Mouse (Mus musculus) limb, embryonic 14.5 days (tissue): ENCODE measurements around the gene Prmt7. TPM values are rescaled to one million over a fixed set of nuclear protein-coding genes. Genes with fewer than 3 reads are reported as not detected.
A peak's percentile ranks its signal among the peaks of the same experiment; 100 is the strongest.

Experiments
- ATAC-seq: fragments of 200-750 bp; cut with Nextera tagmentation; 2 replicates; pipeline ENCODE4 v1.8.0; 2017; ENCODE audit warnings: low read depth, moderate number of reproducible peaks, moderate TSS enrichment; ENCODE audit not compliant: low FRiP score
- DNase-seq: peaks from one replicate; pipeline ENCODE4 v3.0.0-alpha.2; 2015; ENCODE audit warnings: low spot score
- H3K27ac ChIP-seq: fragments of 300-500 bp; sonication (generic); replicated peaks from 2 replicates; pipeline ENCODE4 v1.5.1; 2014; ENCODE audit warnings: low read depth, mild to moderate bottlenecking, low read length, moderate library complexity, mixed read lengths
- H3K27me3 ChIP-seq: fragments of 300-500 bp; sonication (generic); 2 replicates; pipeline ENCODE4 v1.6.1; 2014; ENCODE audit warnings: low read length, mixed read lengths; ENCODE audit not compliant: control insufficient read depth, insufficient read depth
- H3K36me3 ChIP-seq: fragments of 300-500 bp; sonication (generic); 2 replicates; pipeline ENCODE4 v1.6.1; 2014; ENCODE audit warnings: mild to moderate bottlenecking, low read length, moderate library complexity, mixed read lengths; ENCODE audit not compliant: control insufficient read depth, insufficient read depth
- H3K4me1 ChIP-seq: fragments of 300-500 bp; sonication (generic); 2 replicates; pipeline ENCODE4 v1.6.1; 2014; ENCODE audit warnings: antibody characterized with exemption, low read length, mixed read lengths; ENCODE audit not compliant: control insufficient read depth, insufficient read depth
- H3K4me2 ChIP-seq: fragments of 300-500 bp; sonication (generic); replicated peaks from 2 replicates; pipeline ENCODE4 v1.6.1; 2014; ENCODE audit warnings: low read depth, mild to moderate bottlenecking, low read length, moderate library complexity; ENCODE audit not compliant: severe bottlenecking
- H3K4me3 ChIP-seq: fragments of 300-500 bp; sonication (generic); replicated peaks from 2 replicates; pipeline ENCODE4 v1.5.1; 2014; ENCODE audit warnings: low read length
- H3K9ac ChIP-seq: fragments of 300-500 bp; sonication (generic); 2 replicates; pipeline ENCODE4 v1.6.1; 2014; ENCODE audit warnings: mild to moderate bottlenecking, low read depth, low read length, moderate library complexity; ENCODE audit not compliant: severe bottlenecking
- H3K9me3 ChIP-seq: fragments of 300-500 bp; sonication (generic); 2 replicates; pipeline ENCODE4 v1.6.1; 2016; ENCODE audit warnings: low read length; ENCODE audit not compliant: control insufficient read depth
- POLR2A ChIP-seq: fragments of 200-500 bp; IDR thresholded peaks from 2 replicates; pipeline ENCODE4 v1.8.0; 2012; ENCODE audit warnings: inconsistent platforms, mild to moderate bottlenecking, moderate library complexity, borderline replicate concordance; ENCODE audit not compliant: insufficient read depth, insufficient read length; ENCODE audit errors: extremely low read depth
- WGBS: fragments of 180-500 bp; shearing (Covaris S2); extraction: QIAGEN DNeasy Blood & Tissue Kit; methylation state at CpG from one replicate; pipeline ENCODE4 v1.1.7; 2014; 5-methylcytosine and 5-hydroxymethylcytosine counted together
- polyA plus RNA-seq, 2 experiments: library from polyadenylated mRNA; depleted of rRNA in 1 of 2; stranded (reverse) in 1 of 2; unstranded in 1 of 2; fragments of >200 nt; fragmentation: Nextera tagmentation in 1 of 2; extraction: Ambion mirVana in 1 of 2; gene quantifications; 2 replicates each; pipeline versions ENCODE4 v1.2.1 to v1.2.3; 2012 to 2014

The Prmt7 gene
- polyA plus RNA-seq, 2 experiments, result 35.5 to 46.6 TPM

DNA sequence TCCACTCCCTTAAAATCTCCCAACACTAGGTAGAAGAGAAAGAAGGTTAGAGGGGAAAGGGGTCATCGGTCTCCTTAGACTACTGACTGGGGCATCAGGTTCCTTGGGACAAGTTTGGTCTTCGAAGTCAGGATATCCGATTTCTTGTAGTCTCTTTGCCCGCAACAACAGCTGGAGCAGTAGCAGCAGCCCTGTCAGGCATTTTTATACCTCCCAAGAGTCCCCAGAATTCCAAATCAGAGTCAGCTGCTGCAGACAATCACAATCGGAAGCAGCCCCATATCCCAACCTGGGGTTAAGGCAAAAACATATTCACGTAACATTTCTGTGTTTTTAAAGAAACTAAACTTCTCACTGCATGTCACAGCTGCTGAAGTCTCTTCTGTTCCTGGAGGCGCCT, 20.8 kb downstream of the Prmt7 start:
- peak; percentile 68 for ATAC-seq
- H3K4me3 ChIP-seq, result no peak overlapping the region

DNA sequence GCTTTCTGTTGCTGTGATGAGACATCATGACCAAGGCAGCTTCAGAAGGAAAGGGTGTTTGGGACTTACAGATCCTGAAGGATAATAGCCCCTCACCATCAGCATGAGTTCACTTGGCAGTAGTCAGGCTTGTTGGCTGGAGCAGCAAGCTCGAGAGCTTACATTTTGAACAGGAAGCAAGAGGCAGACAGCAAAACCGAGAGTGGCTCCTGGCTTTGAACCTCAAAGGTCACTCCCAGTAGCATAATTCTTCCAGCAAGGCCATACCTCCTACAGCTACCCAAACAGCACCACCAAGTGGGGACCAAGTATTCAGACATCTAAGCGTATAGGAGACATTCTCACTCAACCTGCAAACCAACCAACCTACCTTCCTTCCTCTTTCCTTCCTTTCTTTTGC, 22.0 kb downstream of the Prmt7 start:
- peaks cover 79% of the 10 kb centered on the region for H3K36me3 ChIP-seq
- no peak for DNase-seq
- no peak for ATAC-seq
- TF ChIP-seq POLR2A, result no peak
- no peaks in the 10 kb centered on the region for H3K4me1 ChIP-seq
- WGBS, result 77% methylated on average over 3 of the region's 3 CpGs
- H3K4me2 ChIP-seq, result no peak overlapping the region
- no peak overlapping the region for H3K9ac ChIP-seq
- H3K9me3 ChIP-seq, result no peaks in the 10 kb centered on the region
- no peak overlapping the region for H3K27ac ChIP-seq
- H3K27me3 ChIP-seq, result no peaks in the 10 kb centered on the region
- H3K4me3 ChIP-seq, result no peak overlapping the region

More for the DNA sequence above, 20.8 kb downstream of the Prmt7 start:
- 60% methylated on average over 7 of the region's 7 CpGs for WGBS
- Histone ChIP-seq H3K4me1 (no peaks in the 10 kb centered on the region), H3K9me3 (no peaks in the 10 kb centered on the region), H3K27me3 (no peaks in the 10 kb centered on the region), H3K4me2 (no peak overlapping the region), H3K27ac (0 out of 2 replicates have a peak overlapping the region, but pooled peaks have one; percentile 26), H3K9ac (no peak overlapping the region), H3K36me3 (peaks cover 78% of the 10 kb centered on the region)
- DNase-seq, result peak; percentile 31
- TF ChIP-seq POLR2A, result no peak

DNA sequence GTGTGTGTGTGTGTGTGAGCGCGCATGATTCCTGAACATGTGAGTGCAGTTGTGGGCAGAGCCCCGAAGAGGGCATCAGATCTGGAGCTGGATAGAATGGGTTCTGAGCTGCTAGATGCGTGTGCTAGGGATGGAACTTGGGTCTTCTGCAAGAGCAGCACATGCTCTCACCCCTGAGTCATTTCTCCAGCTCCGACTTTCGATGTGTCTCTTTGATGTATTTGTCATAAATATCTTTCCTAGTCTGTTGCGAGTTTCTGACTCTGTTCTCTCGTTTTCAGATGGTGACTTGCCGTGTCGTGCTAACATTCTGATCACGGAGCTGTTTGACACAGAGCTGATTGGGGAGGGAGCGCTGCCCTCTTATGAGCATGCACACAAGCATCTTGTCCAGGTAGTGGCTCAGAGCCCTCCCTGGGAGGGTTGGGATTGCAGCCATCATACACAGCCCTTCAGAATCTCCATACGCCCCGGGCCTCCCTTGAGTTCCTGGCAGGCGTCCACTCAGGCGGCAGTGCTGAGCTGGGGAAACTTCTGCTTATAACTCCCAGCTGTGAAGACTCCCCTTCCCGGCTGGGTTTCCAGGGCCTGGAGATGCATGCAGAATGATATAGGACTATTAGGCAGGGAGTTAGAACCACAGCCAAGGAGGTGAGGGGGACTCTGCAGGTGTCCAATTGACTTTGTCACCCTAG, 24.0 kb downstream of the Prmt7 start:
- Histone ChIP-seq H3K4me1 (no peaks in the 10 kb centered on the region), H3K27ac (no peak overlapping the region), H3K4me2 (no peak overlapping the region), H3K9ac (no peak overlapping the region), H3K36me3 (peaks cover 74% of the 10 kb centered on the region), H3K9me3 (no peaks in the 10 kb centered on the region), H3K4me3 (no peak overlapping the region), H3K27me3 (no peaks in the 10 kb centered on the region)
- no peak for ATAC-seq
- no peak for TF ChIP-seq POLR2A
- DNase-seq, result peak; percentile 4
- 87% methylated on average over 17 of the region's 17 CpGs for WGBS

GRCm38 (mm10) chr8:106237106-106237505, 26.4 kb downstream of the Prmt7 start:
- DNase-seq, result no peak
- H3K27ac ChIP-seq, result no peak overlapping the region
- peaks cover 77% of the 10 kb centered on the region for H3K36me3 ChIP-seq
- ATAC-seq, result no peak
- H3K4me3 ChIP-seq, result no peak overlapping the region
- WGBS, result 78% methylated on average over 5 of the region's 5 CpGs
- H3K4me2 ChIP-seq, result no peak overlapping the region
- H3K9me3 ChIP-seq, result no peaks in the 10 kb centered on the region
- TF ChIP-seq POLR2A, result no peak
- H3K4me1 ChIP-seq, result no peaks in the 10 kb centered on the region
- H3K9ac ChIP-seq, result no peak overlapping the region
- H3K27me3 ChIP-seq, result no peaks in the 10 kb centered on the region

DNA sequence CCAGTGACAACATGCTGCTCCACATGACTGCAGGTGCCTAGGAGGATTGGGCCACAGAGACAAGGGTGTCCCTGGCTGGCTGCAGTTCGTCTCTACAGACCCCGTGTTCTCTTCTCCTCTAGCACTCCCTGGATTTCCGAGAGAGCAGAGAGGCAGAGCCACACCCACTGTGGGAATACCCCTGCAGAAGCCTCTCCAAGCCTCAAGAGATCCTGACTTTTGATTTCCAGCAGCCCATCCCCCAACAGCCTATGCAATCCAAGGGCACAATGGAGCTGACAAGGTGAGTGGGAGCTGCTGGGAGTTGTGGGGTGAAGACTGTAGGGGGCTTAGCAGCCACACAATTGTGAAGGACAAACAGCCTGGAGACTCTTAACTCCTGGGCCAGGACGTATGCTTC, 39.5 kb downstream of the Prmt7 start:
- Histone ChIP-seq H3K36me3 (peaks cover 80% of the 10 kb centered on the region), H3K27ac (no peak overlapping the region), H3K4me1 (no peaks in the 10 kb centered on the region), H3K9ac (no peak overlapping the region), H3K4me2 (no peak overlapping the region), H3K9me3 (no peaks in the 10 kb centered on the region), H3K4me3 (no peak overlapping the region), H3K27me3 (no peaks in the 10 kb centered on the region)
- 78% methylated on average over 4 of the region's 4 CpGs for WGBS
- TF ChIP-seq POLR2A, result no peak
- ATAC-seq (no peak), DNase-seq (no peak)
